Mouse (Mus musculus): ENCODE measurements at regions not wholly inside any gene's neighbourhood (a gene's known extent, or its start where the extent isn't known, plus 50 kb on each side); places are given as distances from the start of the nearest gene placed in this dataset.

DNA sequence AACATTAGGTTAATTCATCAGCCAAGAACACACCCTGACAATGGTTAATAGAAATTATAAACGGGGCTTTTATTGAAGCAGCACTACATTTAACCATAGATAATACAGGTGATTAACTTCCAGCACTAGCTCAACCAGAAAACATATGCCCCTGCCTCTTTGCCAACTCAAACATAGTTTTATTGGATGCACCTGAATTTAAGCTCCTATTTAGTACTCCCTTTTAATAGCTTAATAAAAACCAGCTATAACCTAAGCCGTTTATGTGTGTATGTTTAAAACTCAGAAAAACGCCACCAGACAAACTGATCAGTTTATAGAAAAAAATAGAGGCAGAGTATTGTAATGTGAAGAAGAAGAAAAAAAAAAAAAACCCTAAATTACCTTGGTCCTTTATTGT, 1201.4 kb downstream of the A830018L16Rik start:
- TF ChIP-seq CTCF (conservative IDR thresholded peaks at IDR 0.05 in 1 of 2, IDR thresholded peaks at IDR 0.05 in 1 of 2; ENCODE audit: low read depth in 2 of 2, low read length in 2 of 2) = no peak
- TF ChIP-seq TCF12 (IDR thresholded peaks at IDR 0.05; ENCODE audit: low read depth, low read length) = no peak
- TF ChIP-seq ZNF384 (IDR thresholded peaks at IDR 0.05; ENCODE audit: low read depth, low read length) = no peak
- no peak for TF ChIP-seq SIN3A (IDR thresholded peaks at IDR 0.05; ENCODE audit: low read length)
- TF ChIP-seq POLR2AphosphoS2 (IDR thresholded peaks at IDR 0.05; ENCODE audit: low read depth, low read length) = no peak
- TF ChIP-seq EP300 (IDR thresholded peaks at IDR 0.05; ENCODE audit: low read length) = no peak
